ENCODE assay signal across 22 mouse cellular contexts in genomic region chr7:109881561-109882099, GRCm38 (mm10). TPM values are rescaled to one million over a fixed set of nuclear protein-coding genes. Genes with fewer than 3 reads are reported as not detected.
DNase-seq lines count a peak whose midpoint lies in the region; ATAC-seq and TF ChIP-seq lines count a peak whose summit lies in the region.
"Had no signal": no experiment of that assay in that cellular context is flagged by ENCODE, and none has a peak within 500 bp of the region (broad histone marks: within the 10 kb centered on the region; RNA-seq: fewer than 3 reads in every experiment).

No protein-coding gene starts in this region.

- H3K27me3 ChIP-seq in MEL (ENCODE audit: control insufficient read depth in 1 of 2, insufficient read depth in 2 of 2, low read length in 2 of 2), result no peaks in the 10 kb centered on the region
- no peaks in the 10 kb centered on the region for H3K27me3 ChIP-seq in forebrain, embryonic 11.5 days (ENCODE audit: control insufficient read depth, insufficient read depth, low read length)
- H3K27me3 ChIP-seq: embryonic facial prominence, embryonic 13.5 days; embryonic facial prominence, embryonic 15.5 days; forebrain, embryonic 13.5 days; forebrain, embryonic 15.5 days had no signal

- no peak for ATAC-seq in forebrain, embryonic 11.5 days (replicated peaks; ENCODE audit: low FRiP score)
- ATAC-seq: activated CD4-positive, CD25-positive, alpha-beta regulatory T cell, adult 4 months; forebrain, embryonic 13.5 days; forebrain, embryonic 15.5 days; forebrain, postnatal 0 days had no signal

- no peak for TF ChIP-seq EP300 in MEL (IDR thresholded peaks at IDR 0.05; ENCODE audit: low read depth in 1 of 2, low read length in 2 of 2)

- no peak overlapping the region for H3K4me2 ChIP-seq in forebrain, embryonic 11.5 days (ENCODE audit: low read depth, low read length, severe bottlenecking)
- H3K4me2 ChIP-seq: embryonic facial prominence, embryonic 13.5 days; embryonic facial prominence, embryonic 15.5 days; forebrain, embryonic 13.5 days; forebrain, embryonic 15.5 days had no signal

- no peaks in the 10 kb centered on the region for H3K79me2 ChIP-seq in MEL (ENCODE audit: control insufficient read depth, insufficient read depth, low read length, poor library complexity)

- TF ChIP-seq RAD21 in MEL (IDR thresholded peaks at IDR 0.05; ENCODE audit: low read depth, low read length), result no peak

- WGBS in forebrain, embryonic 11.5 days, result 52% methylated on average over 2 of the region's 2 CpGs

- H3K36me3 ChIP-seq in MEL (ENCODE audit: control insufficient read depth in 1 of 2, insufficient read depth in 2 of 2, low read length in 2 of 2), result no peaks in the 10 kb centered on the region; a peak in 2 of 4 replicates
- no peaks in the 10 kb centered on the region for H3K36me3 ChIP-seq in forebrain, embryonic 11.5 days (ENCODE audit: control insufficient read depth, insufficient read depth, low read length)
- H3K36me3 ChIP-seq: G1E had no signal

- no peak for TF ChIP-seq POLR2A in MEL (IDR thresholded peaks at IDR 0.05; ENCODE audit: control insufficient read depth in 1 of 2, insufficient read depth in 1 of 2, low read depth in 1 of 2, low read length in 2 of 2, poor library complexity in 1 of 2)

- DNase-seq in ES-CJ7 (ENCODE audit: low read depth, low spot score), result peak; percentile 57
- DNase-seq in MEL (ENCODE audit: low read depth, low spot score), result no peak
- DNase-seq in forebrain, embryonic 11.5 days (ENCODE audit: low spot score), result no peak
- DNase-seq in thymus, adult 18-20 months, result no peak
- no peak for DNase-seq in layer of hippocampus, adult 18-20 months (ENCODE audit: low spot score in 2 of 2)
- DNase-seq: adrenal gland, adult 8-10 months; adrenal gland, postnatal 14 days; adrenal gland, postnatal 36 days; cerebellum, adult 11-12 months; cerebellum, adult 2 months; cerebellum, adult 9-10 months; cerebellum, postnatal 10 days; cerebellum, postnatal 25 days; forebrain, postnatal 0 days had no signal

- no peaks in the 10 kb centered on the region for H3K9me3 ChIP-seq in MEL (replicated peaks; ENCODE audit: insufficient read depth, low read length)
- H3K9me3 ChIP-seq in forebrain, embryonic 11.5 days (ENCODE audit: control insufficient read depth, low read length), result no peaks in the 10 kb centered on the region
- H3K9me3 ChIP-seq: embryonic facial prominence, embryonic 13.5 days; embryonic facial prominence, embryonic 15.5 days; forebrain, embryonic 15.5 days had no signal

- TF ChIP-seq CTCF in MEL (IDR thresholded peaks at IDR 0.05 in 2 of 3, conservative IDR thresholded peaks at IDR 0.05 in 1 of 3; ENCODE audit: control insufficient read depth in 1 of 3, insufficient read depth in 1 of 3, low read depth in 2 of 3, low read length in 3 of 3, poor library complexity in 1 of 3, severe bottlenecking in 1 of 3), result no peak

- H3K4me1 ChIP-seq in MEL (ENCODE audit: control insufficient read depth in 1 of 2, insufficient read depth in 2 of 2, low read length in 2 of 2), result no peaks in the 10 kb centered on the region; a peak in 1 of 4 replicates
- H3K4me1 ChIP-seq in forebrain, embryonic 11.5 days (replicated peaks; ENCODE audit: control insufficient read depth, insufficient read depth, low read length), result no peaks in the 10 kb centered on the region
- H3K4me1 ChIP-seq: embryonic facial prominence, embryonic 13.5 days; forebrain, embryonic 13.5 days; forebrain, embryonic 15.5 days had no signal

- H3K4me3 ChIP-seq in MEL (ENCODE audit: control insufficient read depth in 1 of 2, insufficient read depth in 1 of 2, low read depth in 2 of 2, low read length in 2 of 2), result no peak overlapping the region
- H3K4me3 ChIP-seq in forebrain, embryonic 11.5 days (ENCODE audit: low read depth, low read length), result no peak overlapping the region
- H3K4me3 ChIP-seq: embryonic facial prominence, embryonic 13.5 days; embryonic facial prominence, embryonic 15.5 days; erythroblast, embryonic 14.5 days; forebrain, embryonic 10.5 days; forebrain, embryonic 13.5 days; forebrain, embryonic 15.5 days had no signal

- H3K27ac ChIP-seq in MEL (ENCODE audit: control insufficient read depth, low read depth, low read length), result no peak overlapping the region
- H3K27ac ChIP-seq in forebrain, embryonic 11.5 days (ENCODE audit: low read depth, low read length), result no peak overlapping the region
- H3K27ac ChIP-seq: embryonic facial prominence, embryonic 13.5 days; embryonic facial prominence, embryonic 15.5 days; forebrain, embryonic 10.5 days; forebrain, embryonic 13.5 days; forebrain, embryonic 15.5 days had no signal

- H3K9ac ChIP-seq in MEL (ENCODE audit: control insufficient read depth, low read depth, low read length, poor library complexity, severe bottlenecking), result no peak overlapping the region
- H3K9ac ChIP-seq in forebrain, embryonic 11.5 days (ENCODE audit: low read length), result no peak overlapping the region
- H3K9ac ChIP-seq: embryonic facial prominence, embryonic 13.5 days; embryonic facial prominence, embryonic 15.5 days; forebrain, embryonic 13.5 days; forebrain, embryonic 15.5 days; forebrain, postnatal 0 days had no signal

TF ChIP-seq in MEL, 35 proteins besides CTCF, POLR2A, EP300 and RAD21:
- TF ChIP-seq ZNF384 (IDR thresholded peaks at IDR 0.05; ENCODE audit: low read depth, low read length) (peak; percentile 79), ZC3H11A (IDR thresholded peaks at IDR 0.05; ENCODE audit: low read depth, low read length) (no peak), ETS1 (IDR thresholded peaks at IDR 0.05; ENCODE audit: low read depth, low read length) (0 out of 2 replicates have a peak, but pooled peaks have one; percentile 7)

RNA-seq across cellular contexts. Expression of gene Scube2, which starts 16.2 kb away (rescaled TPM):
- 0.16 and 0.27 TPM in 2 replicates for total RNA-seq in MEL (2012; rRNA removed)
- under 1 TPM in 1 of 2 experiments, not detected in 1; 0.67 TPM for polyA plus RNA-seq in MEL (2012; ENCODE audit: insufficient read depth in 1 of 2, insufficient read length in 2 of 2, low read depth in 1 of 2, low replicate concordance in 2 of 2, missing spikeins in 1 of 2)
- polyA plus RNA-seq in forebrain, embryonic 11.5 days (2014; fragmentation: Nextera tagmentation; extraction: Ambion mirVana), result 2.3 and 2.5 TPM in 2 replicates
- 1 to 10 TPM; 1.3 to 1.4 TPM for total RNA-seq in layer of hippocampus, adult 18-20 months (2021)
- polyA plus RNA-seq: erythroblast, embryonic 14.5 days had no signal
